In genomic region chr19:44502741-44503140, GRCm38 (mm10) we compare ENCODE assay signal across 21 mouse cellular contexts. TPM values are rescaled to one million over a fixed set of nuclear protein-coding genes. Genes with fewer than 3 reads are reported as not detected.
A peak's percentile ranks its signal among the peaks of the same experiment; 100 is the strongest.
DNase-seq lines count a peak whose midpoint lies in the region; ATAC-seq and TF ChIP-seq lines count a peak whose summit lies in the region.
"Had no signal": no experiment of that assay in that cellular context is flagged by ENCODE, and none has a peak within 500 bp of the region (broad histone marks: within the 10 kb centered on the region; RNA-seq: fewer than 3 reads in every experiment).

No protein-coding gene starts in this region.

- WGBS in lung, embryonic 16.5 days: 43% methylated on average over 4 of the region's 4 CpGs

- no peaks in the 10 kb centered on the region for H3K9me3 ChIP-seq in lung, embryonic 16.5 days (ENCODE audit: control insufficient read depth, low read length)
- H3K9me3 ChIP-seq in CH12.LX (replicated peaks; ENCODE audit: low read length): no peaks in the 10 kb centered on the region
- H3K9me3 ChIP-seq: embryonic facial prominence, embryonic 10.5 days; heart, embryonic 13.5 days; hindbrain, embryonic 12.5 days had no signal

- no peaks in the 10 kb centered on the region for H3K36me3 ChIP-seq in lung, embryonic 16.5 days (ENCODE audit: control insufficient read depth, insufficient read depth, low read length)
- no peaks in the 10 kb centered on the region for H3K36me3 ChIP-seq in CH12.LX (replicated peaks in 1 of 2; ENCODE audit: control insufficient read depth in 1 of 2, insufficient read depth in 1 of 2, low read length in 1 of 2)
- H3K36me3 ChIP-seq: embryonic facial prominence, embryonic 10.5 days; heart, embryonic 13.5 days; hindbrain, embryonic 12.5 days had no signal

- H3K4me1 ChIP-seq in lung, embryonic 16.5 days (replicated peaks; ENCODE audit: control insufficient read depth, insufficient read depth, low read length): peaks cover 6% of the 10 kb centered on the region
- H3K4me1 ChIP-seq in CH12.LX (ENCODE audit: control insufficient read depth in 1 of 2, insufficient read depth in 2 of 2): peaks cover 17 to 53% of the 10 kb centered on the region in 2 experiments

- intact Hi-C loops in gastrocnemius, adult 2 months (cut with DNase I): no loop called here
- intact Hi-C loops in gastrocnemius, postnatal 36 days (cut with DNase I): no loop called here

- H3K27me3 ChIP-seq in lung, embryonic 16.5 days (ENCODE audit: control insufficient read depth, insufficient read depth, low read depth, low read length): peaks cover 3% of the 10 kb centered on the region; the same call in 1 of the 2 replicates
- peaks cover 8% of the 10 kb centered on the region for H3K27me3 ChIP-seq in CH12.LX (replicated peaks)

- H3K4me2 ChIP-seq in lung, embryonic 16.5 days (ENCODE audit: low read depth, low read length): no peak overlapping the region
- H3K4me2 ChIP-seq in CH12.LX (ENCODE audit: insufficient read depth, low read depth, poor library complexity, severe bottlenecking): peak overlapping the region; percentile 32; the same call in 1 of the 2 replicates
- H3K4me2 ChIP-seq: heart, embryonic 13.5 days; hindbrain, embryonic 12.5 days had no signal

- no peak overlapping the region for H3K9ac ChIP-seq in lung, embryonic 16.5 days (ENCODE audit: low read length)
- H3K9ac ChIP-seq in CH12.LX (ENCODE audit: insufficient read depth, low read depth): no peak overlapping the region
- H3K9ac ChIP-seq: heart, embryonic 13.5 days; hindbrain, embryonic 12.5 days had no signal

- TF ChIP-seq EP300 in CH12.LX (IDR thresholded peaks at IDR 0.05; ENCODE audit: low read length): peak; percentile 60

- TF ChIP-seq POLR2A in CH12.LX (IDR thresholded peaks at IDR 0.05; ENCODE audit: low read depth, low read length): no peak

- TF ChIP-seq RAD21 in CH12.LX (IDR thresholded peaks at IDR 0.05; ENCODE audit: low read depth, low read length): no peak

- H3K79me2 ChIP-seq in CH12.LX (replicated peaks; ENCODE audit: control insufficient read depth, extremely low read depth, insufficient read depth, poor library complexity, severe bottlenecking): no peaks in the 10 kb centered on the region

- H3K4me3 ChIP-seq in gastrocnemius, adult 2 months: no peak overlapping the region
- no peak overlapping the region for H3K4me3 ChIP-seq in lung, embryonic 16.5 days (ENCODE audit: low read length)
- no peak overlapping the region for H3K4me3 ChIP-seq in CH12.LX (replicated peaks in 1 of 3; ENCODE audit: low read depth in 2 of 3, low read length in 2 of 3, poor library complexity in 1 of 3)
- H3K4me3 ChIP-seq: embryonic facial prominence, embryonic 10.5 days; heart, embryonic 13.5 days; hindbrain, embryonic 12.5 days had no signal

- no peak for TF ChIP-seq CTCF in gastrocnemius, adult 2 months (IDR thresholded peaks at IDR 0.05)
- no peak for TF ChIP-seq CTCF in CH12.LX (conservative IDR thresholded peaks at IDR 0.05 in 1 of 2, IDR thresholded peaks at IDR 0.05 in 1 of 2; ENCODE audit: low read depth in 2 of 2, low read length in 2 of 2)

- dilution Hi-C loops in CH12.LX (cut with MboI; ENCODE audit: extremely low pct_ligation_motif_present, extremely low pct_unique_long_range_greater_than_20kb, low sequenced_read_pairs): no loop called here

- ATAC-seq in lung, embryonic 16.5 days (ENCODE audit: low read depth): peak; percentile 56; the same call in 1 of the 2 replicates
- ATAC-seq: forebrain, embryonic 14.5 days; hindbrain, embryonic 16.5 days; inflammation-experienced regulatory T-cells, adult 6 months had no signal

- peak; percentile 60 for DNase-seq in gastrocnemius, adult 2 months
- DNase-seq in gastrocnemius, postnatal 36 days: no peak
- no peak for DNase-seq in lung, adult 18-20 months
- peak; percentile 49 for DNase-seq in CH12.LX (ENCODE audit: extremely low read depth)
- peak; percentile 77 for DNase-seq in skeletal muscle tissue, adult 2 months (ENCODE audit: low read depth, low spot score)
- DNase-seq: adrenal gland, adult 8-10 months; adrenal gland, postnatal 36 days; cerebellum, adult 2 months; cerebellum, postnatal 10 days; heart, postnatal 4 days had no signal

- H3K27ac ChIP-seq in gastrocnemius, adult 2 months: no peak overlapping the region
- no peak overlapping the region for H3K27ac ChIP-seq in lung, embryonic 16.5 days (ENCODE audit: low read length)
- no peak overlapping the region for H3K27ac ChIP-seq in CH12.LX (ENCODE audit: insufficient read depth, low read depth)
- H3K27ac ChIP-seq: embryonic facial prominence, embryonic 10.5 days; heart, embryonic 13.5 days; hindbrain, embryonic 12.5 days had no signal

- in situ Hi-C loops in CH12.LX (cut with MboI; ENCODE audit: low pct_ligation_motif_present, low pct_unique_long_range_greater_than_20kb, low sequenced_read_pairs): no loop called here

TF ChIP-seq in CH12.LX, 34 proteins besides CTCF, POLR2A, EP300 and RAD21:
- TF ChIP-seq MXI1 (IDR thresholded peaks at IDR 0.05; ENCODE audit: low read depth, low read length): no peak
- TF ChIP-seq RCOR1 (conservative IDR thresholded peaks at IDR 0.05; ENCODE audit: low read depth, low read length): no peak
- peak; percentile 39; the same call in 1 of the 2 replicates for TF ChIP-seq SIN3A (IDR thresholded peaks at IDR 0.05; ENCODE audit: low read length)
- TF ChIP-seq TCF12 (IDR thresholded peaks at IDR 0.05; ENCODE audit: low read depth, low read length): peak; percentile 69; the same call in 1 of the 2 replicates
- TF ChIP-seq ETS1 (conservative IDR thresholded peaks at IDR 0.05; ENCODE audit: low read depth, low read length): peak; percentile 82
- TF ChIP-seq IRF4 (IDR thresholded peaks at IDR 0.05; ENCODE audit: low read depth, low read length): no peak
- peak; percentile 67 for TF ChIP-seq BHLHE40 (IDR thresholded peaks at IDR 0.05; ENCODE audit: low read depth, low read length)
- TF ChIP-seq ZKSCAN1 (IDR thresholded peaks at IDR 0.05; ENCODE audit: borderline replicate concordance, low read depth, low read length): no peak
- TF ChIP-seq UBTF (IDR thresholded peaks at IDR 0.05; ENCODE audit: low read depth, low read length): no peak

RNA-seq across cellular contexts. Expression of gene Wnt8b, which starts 9.5 kb away (rescaled TPM):
- not detected for total RNA-seq in gastrocnemius, adult 2 months (2021)
- total RNA-seq in gastrocnemius, postnatal 36 days (2021): not detected
- not detected in 2 replicates for polyA plus RNA-seq in lung, embryonic 16.5 days (2015; fragmentation: Nextera tagmentation; extraction: Ambion mirVana)
- not detected in 2 replicates for total RNA-seq in CH12.LX (2012; rRNA removed)
- not detected in 2 replicates for total RNA-seq in CH12.LX (2014; rRNA removed)
- polyA plus RNA-seq in CH12.LX (2012; ENCODE audit: insufficient read length, low read depth): 0.07 TPM in 1 of 2 replicates, not detected in the other
- total RNA-seq: granulocyte monocyte progenitor cell, adult 5-6 weeks; heart, postnatal 4 days had no signal
- polyA plus RNA-seq: heart, embryonic 13.5 days; heart, postnatal 0 days; inflammation-experienced regulatory T-cells, adult 6 months had no signal

RNA-seq across cellular contexts. Expression of gene Sec31b, which starts 42.9 kb away (rescaled TPM):
- 10 to 100 TPM; 19.0 to 21.9 TPM for total RNA-seq in gastrocnemius, adult 2 months (2021)
- 10 to 100 TPM; 15.3 to 17.6 TPM for total RNA-seq in gastrocnemius, postnatal 36 days (2021)
- polyA plus RNA-seq in lung, embryonic 16.5 days (2015; fragmentation: Nextera tagmentation; extraction: Ambion mirVana): 0.64 and 0.84 TPM in 2 replicates
- total RNA-seq in CH12.LX (2012; rRNA removed) (0.17 TPM in 2 replicates), CH12.LX (2014; rRNA removed) (0.19 and 0.34 TPM in 2 replicates)
- 0.64 and 1.1 TPM in 2 replicates for polyA plus RNA-seq in CH12.LX (2012; ENCODE audit: insufficient read length, low read depth)

RNA-seq across cellular contexts. Expression of gene Gm20538, which starts 49.9 kb away (rescaled TPM):
- total RNA-seq in gastrocnemius, adult 2 months (2021): not detected
- total RNA-seq in gastrocnemius, postnatal 36 days (2021): not detected
- polyA plus RNA-seq in lung, embryonic 16.5 days (2015; fragmentation: Nextera tagmentation; extraction: Ambion mirVana): 1.6 TPM in 1 of 2 replicates, not detected in the other
- total RNA-seq in CH12.LX (2012; rRNA removed): 1.7 TPM in 1 of 2 replicates, not detected in the other
- not detected in 2 replicates for total RNA-seq in CH12.LX (2014; rRNA removed)
- polyA plus RNA-seq in CH12.LX (2012; ENCODE audit: insufficient read length, low read depth): not detected in 2 replicates
- total RNA-seq: adrenal gland, adult 8-10 months; adrenal gland, postnatal 36 days; ES-E14; granulocyte monocyte progenitor cell, adult 5-6 weeks; heart, postnatal 4 days had no signal
- polyA plus RNA-seq: cerebellum, adult 2 months; embryonic facial prominence, embryonic 10.5 days; embryonic facial prominence, embryonic 14.5 days; forebrain, embryonic 14.5 days; heart, embryonic 13.5 days; heart, postnatal 0 days; hindbrain, embryonic 12.5 days; hindbrain, embryonic 16.5 days; inflammation-experienced regulatory T-cells, adult 6 months had no signal

RNA-seq across cellular contexts. Expression of gene Ndufb8, which starts 52.5 kb away (rescaled TPM):
- total RNA-seq in gastrocnemius, adult 2 months (2021): 1,000 to 10,000 TPM in 1 of 2 experiments, 100 to 1,000 TPM in 1; 866 to 1,200 TPM
- 100 to 1,000 TPM; 906 to 972 TPM for total RNA-seq in gastrocnemius, postnatal 36 days (2021)
- polyA plus RNA-seq in lung, embryonic 16.5 days (2015; fragmentation: Nextera tagmentation; extraction: Ambion mirVana): 480 and 515 TPM in 2 replicates
- total RNA-seq in CH12.LX (2012; rRNA removed): 341 and 383 TPM in 2 replicates
- 278 and 354 TPM in 2 replicates for total RNA-seq in CH12.LX (2014; rRNA removed)
- 311 and 321 TPM in 2 replicates for polyA plus RNA-seq in CH12.LX (2012; ENCODE audit: insufficient read length, low read depth)

RNA-seq across cellular contexts. Expression of gene Hif1an, which starts 59.9 kb away (rescaled TPM):
- 100 to 1,000 TPM; 100 to 116 TPM for total RNA-seq in gastrocnemius, adult 2 months (2021)
- total RNA-seq in gastrocnemius, postnatal 36 days (2021): 10 to 100 TPM; 93.2 to 95.3 TPM
- polyA plus RNA-seq in lung, embryonic 16.5 days (2015; fragmentation: Nextera tagmentation; extraction: Ambion mirVana): 29.4 and 31.1 TPM in 2 replicates
- 12.9 and 13.5 TPM in 2 replicates for total RNA-seq in CH12.LX (2012; rRNA removed)
- 7.2 and 8.3 TPM in 2 replicates for total RNA-seq in CH12.LX (2014; rRNA removed)
- polyA plus RNA-seq in CH12.LX (2012; ENCODE audit: insufficient read length, low read depth): 26.8 and 29.2 TPM in 2 replicates

Comparison
In these comparisons a context has a peak if more than half of its experiments do, and no peak if none do; other contexts are left out.
1. DNase-seq: peak in gastrocnemius, adult 2 months (single experiment), CH12.LX (single experiment) and skeletal muscle tissue, adult 2 months (single experiment); none in gastrocnemius, postnatal 36 days (0 of 2) and lung, adult 18-20 months (0 of 2).
2. RNA of gene Sec31b, which starts 42.9 kb away (total RNA-seq): 19.0 to 21.9 TPM in gastrocnemius, adult 2 months and 15.3 to 17.6 TPM in gastrocnemius, postnatal 36 days; 0.17 to 0.34 TPM in CH12.LX; every median in the first group is over 10 times any median in the second.